Mouse (Mus musculus) lung, embryonic 16.5 days (tissue): ENCODE data around the gene Mmp10. TPM values are rescaled to one million over a fixed set of nuclear protein-coding genes. Genes with fewer than 3 reads are reported as not detected.

Experiments used
- ATAC-seq: fragments of 200-750 bp; cut with Nextera tagmentation; 2 replicates; pipeline ENCODE4 v1.8.0; 2017; ENCODE audit warnings: low read depth, mild to moderate bottlenecking, moderate library complexity
- H3K27ac ChIP-seq: fragments of 300-500 bp; sonication (generic); 2 replicates; pipeline ENCODE4 v1.5.1; 2014; ENCODE audit warnings: mild to moderate bottlenecking, control low read depth, low read length
- H3K27me3 ChIP-seq: fragments of 300-500 bp; sonication (generic); 2 replicates; pipeline ENCODE4 v1.6.1; 2014; ENCODE audit warnings: low read depth, low read length, mixed read lengths; ENCODE audit not compliant: control insufficient read depth, insufficient read depth
- H3K36me3 ChIP-seq: fragments of 300-500 bp; sonication (generic); 2 replicates; pipeline ENCODE4 v1.6.1; 2014; ENCODE audit warnings: low read length; ENCODE audit not compliant: control insufficient read depth, insufficient read depth
- H3K4me1 ChIP-seq: fragments of 300-500 bp; sonication (generic); replicated peaks from 2 replicates; pipeline ENCODE4 v1.6.1; 2014; ENCODE audit warnings: low read length, mixed read lengths; ENCODE audit not compliant: control insufficient read depth, insufficient read depth
- H3K4me2 ChIP-seq: fragments of 300-500 bp; sonication (generic); 2 replicates; pipeline ENCODE4 v1.6.1; 2014; ENCODE audit warnings: low read depth, low read length, control low read depth
- H3K4me3 ChIP-seq: fragments of 300-500 bp; sonication (generic); 2 replicates; pipeline ENCODE4 v1.5.1; 2014; ENCODE audit warnings: mild to moderate bottlenecking, low read length, control low read depth
- H3K9ac ChIP-seq: fragments of 300-500 bp; sonication (generic); 2 replicates; pipeline ENCODE4 v1.6.1; 2014; ENCODE audit warnings: low read length, control low read depth
- H3K9me3 ChIP-seq: fragments of 300-500 bp; sonication (generic); 2 replicates; pipeline ENCODE4 v1.6.1; 2016; ENCODE audit warnings: low read length; ENCODE audit not compliant: control insufficient read depth
- WGBS: fragments of 180-500 bp; shearing (Covaris S2); extraction: QIAGEN DNeasy Blood & Tissue Kit; methylation state at CpG from one replicate; pipeline ENCODE4 v1.1.7; 2014; 5-methylcytosine and 5-hydroxymethylcytosine counted together
- polyA plus RNA-seq: library from polyadenylated mRNA; unstranded; fragments of >200 nt; fragmentation: Nextera tagmentation; extraction: Ambion mirVana; gene quantifications from 2 replicates; pipeline ENCODE4 v1.2.1, GENCODE M21; 2015

The Mmp10 gene
- polyA plus RNA-seq, 1 experiment from 2014 or later: not detected

GRCm38 (mm10) chr9:7542763-7543162 lies 40.6 kb downstream of the Mmp10 start:
- no peak overlapping the region for H3K4me2 ChIP-seq
- H3K27me3 ChIP-seq: no peaks in the 10 kb centered on the region
- H3K4me1 ChIP-seq: peaks cover 2% of the 10 kb centered on the region; the same call in 1 of the 2 replicates
- H3K4me3 ChIP-seq: no peak overlapping the region
- no peak overlapping the region for H3K9ac ChIP-seq
- no peak for ATAC-seq
- no peaks in the 10 kb centered on the region for H3K9me3 ChIP-seq
- no peaks in the 10 kb centered on the region for H3K36me3 ChIP-seq
- H3K27ac ChIP-seq: no peak overlapping the region

GRCm38 (mm10) chr9:7544923-7545457 lies 42.8 kb downstream of the Mmp10 start:
- WGBS: 37% methylated on average over 1 of the region's 1 CpGs
- Histone ChIP-seq H3K36me3 (no peaks in the 10 kb centered on the region), H3K4me1 (peaks cover 2% of the 10 kb centered on the region; the same call in 1 of the 2 replicates), H3K4me3 (no peak overlapping the region), H3K9ac (no peak overlapping the region), H3K4me2 (no peak overlapping the region), H3K27me3 (no peaks in the 10 kb centered on the region), H3K27ac (no peak overlapping the region; the same call in 1 of the 2 replicates), H3K9me3 (no peaks in the 10 kb centered on the region)
- peak; percentile 39 for ATAC-seq

- H3K9ac ChIP-seq: no peak overlapping the region
- H3K4me2 ChIP-seq: no peak overlapping the region
- H3K27me3 ChIP-seq: no peaks in the 10 kb centered on the region
- H3K36me3 ChIP-seq: no peaks in the 10 kb centered on the region
- WGBS: 26% methylated on average over 1 of the region's 1 CpGs
- H3K4me1 ChIP-seq: peaks cover 2% of the 10 kb centered on the region; the same call in 1 of the 2 replicates
- ATAC-seq: peak; percentile 98
- no peaks in the 10 kb centered on the region for H3K9me3 ChIP-seq
- H3K27ac ChIP-seq: no peak overlapping the region
- no peak overlapping the region for H3K4me3 ChIP-seq
Measured at GRCm38 (mm10) chr9:7545471-7545870, 43.3 kb downstream of the Mmp10 start.

- WGBS: 75% methylated on average over 7 of the region's 7 CpGs
Measured at GRCm38 (mm10) chr9:7545920-7546319, 43.8 kb downstream of the Mmp10 start.

GRCm38 (mm10) chr9:7551943-7552342 lies 49.8 kb downstream of the Mmp10 start:
- ATAC-seq: no peak
- no peaks in the 10 kb centered on the region for H3K9me3 ChIP-seq
- no peak overlapping the region for H3K4me2 ChIP-seq
- H3K9ac ChIP-seq: no peak overlapping the region
- H3K36me3 ChIP-seq: no peaks in the 10 kb centered on the region
- H3K4me3 ChIP-seq: no peak overlapping the region
- no peaks in the 10 kb centered on the region for H3K27me3 ChIP-seq
- H3K27ac ChIP-seq: no peak overlapping the region
- H3K4me1 ChIP-seq: 0 out of 2 replicates have a peak, but pooled peaks cover 2% of the 10 kb centered on the region

More at GRCm38 (mm10) chr9:7545920-7546319, 43.8 kb downstream of the Mmp10 start:
- Histone ChIP-seq H3K9ac (no peak overlapping the region), H3K4me2 (no peak overlapping the region), H3K4me3 (no peak overlapping the region), H3K4me1 (peaks cover 2% of the 10 kb centered on the region; the same call in 1 of the 2 replicates), H3K27me3 (no peaks in the 10 kb centered on the region), H3K36me3 (no peaks in the 10 kb centered on the region), H3K9me3 (no peaks in the 10 kb centered on the region), H3K27ac (peak overlapping the region; percentile 57; the same call in 1 of the 2 replicates)
- ATAC-seq: peak; percentile 48; the same call in 1 of the 2 replicates

GRCm38 (mm10) chr9:7553536-7553935 lies 51.4 kb downstream of the Mmp10 start:
- Histone ChIP-seq H3K27ac (no peak overlapping the region), H3K27me3 (no peaks in the 10 kb centered on the region), H3K9me3 (no peaks in the 10 kb centered on the region), H3K4me1 (0 out of 2 replicates have a peak, but pooled peaks cover 2% of the 10 kb centered on the region), H3K9ac (no peak overlapping the region), H3K36me3 (no peaks in the 10 kb centered on the region), H3K4me2 (no peak overlapping the region), H3K4me3 (no peak overlapping the region)
- ATAC-seq: no peak
- 72% methylated on average over 3 of the region's 3 CpGs for WGBS

- H3K27ac ChIP-seq: no peak overlapping the region
- H3K4me3 ChIP-seq: no peak overlapping the region
- H3K36me3 ChIP-seq: no peaks in the 10 kb centered on the region
- 0 out of 2 replicates have a peak, but pooled peaks cover 2% of the 10 kb centered on the region for H3K4me1 ChIP-seq
- no peaks in the 10 kb centered on the region for H3K9me3 ChIP-seq
- no peak overlapping the region for H3K9ac ChIP-seq
- 24% methylated on average over 3 of the region's 3 CpGs for WGBS
- no peak for ATAC-seq
- H3K4me2 ChIP-seq: no peak overlapping the region
- H3K27me3 ChIP-seq: no peaks in the 10 kb centered on the region
Measured at GRCm38 (mm10) chr9:7554382-7554781, 52.2 kb downstream of the Mmp10 start.

- H3K27ac ChIP-seq: no peak within 1 kb of the TSS
- no peaks in the 10 kb centered on the region for H3K27me3 ChIP-seq
- H3K4me1 ChIP-seq: 0 out of 2 replicates have a peak, but pooled peaks cover 2% of the 10 kb centered on the region
- H3K9me3 ChIP-seq: no peaks in the 10 kb centered on the region
- no peak within 1 kb of the TSS for H3K9ac ChIP-seq
- ATAC-seq: peak; percentile 85
- H3K4me3 ChIP-seq: no peak within 1 kb of the TSS
- H3K4me2 ChIP-seq: no peak within 1 kb of the TSS
- 52% methylated on average over 8 of the region's 8 CpGs for WGBS
- no peaks in the 10 kb centered on the region for H3K36me3 ChIP-seq
Measured at GRCm38 (mm10) chr9:7558221-7559017, 56.3 kb downstream of the Mmp10 start, which contains the start of gene Mmp8. Gene Mmp8, plus strand, starts transcription at chr9:7558456.
